Mouse (Mus musculus): Measurements from ENCODE around the gene Ifih1.

GRCm38 (mm10) chr2:62591555-62591954, 54.5 kb downstream of the Ifih1 start:
- TF ChIP-seq CTCF (IDR thresholded peaks at IDR 0.05; ENCODE audit: borderline replicate concordance, insufficient read depth, low read length) (no peak), POLR2A (IDR thresholded peaks at IDR 0.05; ENCODE audit: low read depth, low read length) (no peak)

Data from embryonic fibroblast, embryonic 13.5 days (primary cell).